Mouse (Mus musculus) stomach, embryonic 15.5 days (tissue): ENCODE measurements around the gene Kctd3. TPM values are rescaled to one million over a fixed set of nuclear protein-coding genes. Genes with fewer than 3 reads are reported as not detected.

Experiments
- ATAC-seq: fragments of 200-750 bp; cut with Nextera tagmentation; 2 replicates; pipeline ENCODE4 v1.8.0; 2017; ENCODE audit warnings: low read depth, moderate number of reproducible peaks, moderate TSS enrichment; ENCODE audit not compliant: insufficient read depth, low FRiP score
- H3K27ac ChIP-seq: fragments of 300-500 bp; sonication (generic); 2 replicates; pipeline ENCODE4 v1.5.1; 2015; ENCODE audit warnings: mild to moderate bottlenecking, inconsistent platforms
- H3K27me3 ChIP-seq: fragments of 300-500 bp; sonication (generic); replicated peaks from 2 replicates; pipeline ENCODE4 v1.6.1; 2015; ENCODE audit warnings: inconsistent platforms
- H3K36me3 ChIP-seq: fragments of 300-500 bp; sonication (generic); 2 replicates; pipeline ENCODE4 v1.6.1; 2015; ENCODE audit warnings: inconsistent platforms
- H3K4me1 ChIP-seq: fragments of 300-500 bp; sonication (generic); 2 replicates; pipeline ENCODE4 v1.6.1; 2015; ENCODE audit warnings: inconsistent platforms
- H3K4me2 ChIP-seq: fragments of 300-500 bp; sonication (generic); 2 replicates; pipeline ENCODE4 v1.6.1; 2015; ENCODE audit warnings: mild to moderate bottlenecking, inconsistent platforms
- H3K4me3 ChIP-seq: fragments of 300-500 bp; sonication (generic); replicated peaks from 2 replicates; pipeline ENCODE4 v1.5.1; 2015; ENCODE audit warnings: inconsistent platforms
- H3K9ac ChIP-seq: fragments of 300-500 bp; sonication (generic); 2 replicates; pipeline ENCODE4 v1.6.1; 2015; ENCODE audit warnings: inconsistent platforms
- H3K9me3 ChIP-seq: fragments of 300-500 bp; sonication (generic); 2 replicates; pipeline ENCODE4 v1.6.1; 2016; ENCODE audit warnings: inconsistent platforms
- WGBS: fragments of 180-500 bp; shearing (Covaris S2); methylation state at CpG from one replicate; pipeline ENCODE4 v1.1.7; 2015; 5-methylcytosine and 5-hydroxymethylcytosine counted together
- polyA plus RNA-seq: library from polyadenylated mRNA; unstranded; fragments of >200 nt; fragmentation: Nextera tagmentation; extraction: Ambion mirVana; gene quantifications from 2 replicates; pipeline ENCODE4 v1.2.1, GENCODE M21; 2015

Kctd3 gene
- polyA plus RNA-seq, 1 experiment from 2014 or later: 29.1 TPM

DNA sequence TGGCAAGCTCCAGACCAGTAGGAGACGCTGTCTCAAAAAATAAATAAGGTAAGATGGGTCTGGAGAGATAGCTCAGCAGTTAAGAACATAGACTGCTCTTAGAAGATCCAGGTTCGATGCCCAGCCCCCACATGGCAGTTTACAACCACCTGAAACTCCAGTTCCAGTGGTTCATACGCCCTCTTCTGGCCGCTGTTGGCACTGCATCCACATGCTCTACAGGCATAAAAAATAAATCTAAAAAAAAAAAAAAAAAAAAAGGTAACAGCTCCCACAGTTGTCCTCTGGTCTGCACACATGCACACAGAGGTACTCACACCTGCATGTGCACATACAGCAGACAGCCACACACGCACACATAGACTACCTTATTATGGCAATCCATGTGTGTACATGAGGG is 59.8 kb downstream of the Kctd3 start:
- 66% methylated on average over 5 of the region's 5 CpGs for WGBS
- no peaks in the 10 kb centered on the region for H3K36me3 ChIP-seq
- no peak overlapping the region for H3K27ac ChIP-seq
- H3K4me3 ChIP-seq: no peak overlapping the region
- no peaks in the 10 kb centered on the region for H3K9me3 ChIP-seq
- H3K9ac ChIP-seq: no peak overlapping the region
- no peak overlapping the region for H3K4me2 ChIP-seq
- H3K27me3 ChIP-seq: no peaks in the 10 kb centered on the region
- no peak for ATAC-seq
- H3K4me1 ChIP-seq: no peaks in the 10 kb centered on the region

DNA sequence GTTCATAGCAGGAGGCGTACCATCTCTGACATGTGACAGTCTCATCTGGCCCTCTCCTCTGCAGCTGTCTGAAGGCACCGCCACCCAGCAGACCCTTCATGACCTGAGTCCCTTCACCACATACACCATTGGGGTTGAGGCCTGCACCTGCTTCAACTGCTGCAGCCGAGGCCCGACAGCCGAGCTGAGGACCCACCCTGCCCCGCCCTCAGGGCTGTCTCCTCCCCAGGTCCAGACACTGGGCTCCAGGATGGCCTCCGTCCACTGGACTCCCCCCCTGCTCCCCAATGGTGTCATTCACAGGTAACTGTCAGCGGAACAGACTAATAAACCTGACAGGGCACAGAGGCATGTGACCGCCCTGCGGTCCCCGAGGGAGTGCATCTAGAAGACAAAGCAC is 60.8 kb downstream of the Kctd3 start:
- Histone ChIP-seq H3K4me2 (no peak overlapping the region), H3K9ac (no peak overlapping the region), H3K27ac (no peak overlapping the region), H3K27me3 (no peaks in the 10 kb centered on the region), H3K4me1 (no peaks in the 10 kb centered on the region), H3K4me3 (no peak overlapping the region), H3K9me3 (no peaks in the 10 kb centered on the region), H3K36me3 (no peaks in the 10 kb centered on the region)
- WGBS: 77% methylated on average over 11 of the region's 11 CpGs
- no peak for ATAC-seq

DNA sequence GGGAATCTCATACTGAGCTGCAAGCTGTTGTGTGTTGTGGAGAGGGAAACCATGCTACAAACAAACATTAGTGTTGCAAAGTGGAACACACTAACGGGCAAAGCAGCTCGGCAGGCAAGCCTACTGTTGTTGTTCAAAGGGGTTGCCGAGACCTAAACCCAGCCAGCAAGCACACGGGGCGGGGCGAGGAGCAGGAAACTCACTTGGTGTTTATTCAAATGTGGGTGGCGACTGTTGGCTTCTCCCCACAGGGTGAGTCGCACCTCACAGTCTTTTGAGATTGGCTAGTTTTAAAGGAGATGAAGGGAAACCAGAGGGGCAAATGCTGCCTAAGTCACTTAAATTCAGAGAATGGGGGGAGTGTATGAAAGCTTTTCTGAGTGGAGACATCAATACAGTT is 62.3 kb downstream of the Kctd3 start:
- Histone ChIP-seq H3K36me3 (no peaks in the 10 kb centered on the region), H3K4me3 (no peak overlapping the region), H3K4me1 (no peaks in the 10 kb centered on the region), H3K9me3 (no peaks in the 10 kb centered on the region), H3K27me3 (no peaks in the 10 kb centered on the region), H3K9ac (no peak overlapping the region), H3K27ac (no peak overlapping the region), H3K4me2 (0 out of 2 replicates have a peak overlapping the region, but pooled peaks have one; percentile 7)
- 14% methylated on average over 8 of the region's 8 CpGs for WGBS
- ATAC-seq: no peak

DNA sequence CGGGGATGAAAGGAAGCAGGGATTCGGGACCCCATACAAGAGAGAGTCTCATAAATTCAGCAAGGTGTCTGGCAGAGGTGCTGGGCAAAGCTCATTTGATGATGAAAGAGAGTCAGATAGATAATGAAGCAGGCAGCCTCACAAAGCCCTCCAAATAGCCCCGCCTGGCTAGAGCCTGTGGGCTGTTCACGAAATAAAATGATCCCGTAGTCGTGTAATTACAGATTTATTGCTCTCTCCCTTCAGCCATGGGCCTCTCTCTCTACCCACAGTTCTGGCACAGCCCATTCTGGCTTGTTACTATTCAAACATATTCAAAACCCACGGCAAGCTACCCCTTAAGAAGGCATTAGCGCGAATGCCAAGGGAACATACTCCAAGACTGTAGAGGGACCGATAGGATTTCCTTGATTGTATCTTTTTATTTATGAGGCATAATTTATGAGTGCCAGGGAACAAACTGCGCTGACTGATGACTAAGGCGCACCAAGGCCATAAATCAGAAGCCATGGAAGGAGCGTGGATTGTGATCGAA is 70.3 kb downstream of the Kctd3 start:
- Histone ChIP-seq H3K36me3 (no peaks in the 10 kb centered on the region), H3K9me3 (no peaks in the 10 kb centered on the region), H3K4me2 (no peak overlapping the region), H3K27ac (no peak overlapping the region), H3K4me3 (no peak overlapping the region), H3K4me1 (no peaks in the 10 kb centered on the region), H3K27me3 (no peaks in the 10 kb centered on the region), H3K9ac (no peak overlapping the region)
- ATAC-seq: no peak
- 84% methylated on average over 14 of the region's 14 CpGs for WGBS
